Mouse (Mus musculus) hindbrain, embryonic 11.5 days (tissue): Measurements from ENCODE around the gene Nupr1l. TPM values are rescaled to one million over a fixed set of nuclear protein-coding genes. Genes with fewer than 3 reads are reported as not detected.
A peak's percentile ranks its signal among the peaks of the same experiment; 100 is the strongest.
"Not testable (repeated sequence)": the region's sequence is repeated elsewhere in the genome, so short reads cannot be mapped to it uniquely, and the experiment has no call there.

Experiments
- ATAC-seq: fragments of 200-750 bp; cut with Nextera tagmentation; 2 replicates; pipeline ENCODE4 v1.8.0; 2017; ENCODE audit warnings: mild to moderate bottlenecking, moderate TSS enrichment, moderate library complexity; ENCODE audit not compliant: low FRiP score
- DNase-seq: peaks from one replicate; pipeline ENCODE4 v3.0.0-alpha.2; 2015; ENCODE audit warnings: low spot score
- H3K27ac ChIP-seq: fragments of 300-500 bp; sonication (generic); 2 replicates; pipeline ENCODE4 v1.5.1; 2014; ENCODE audit warnings: mild to moderate bottlenecking, low read depth, low read length
- H3K27me3 ChIP-seq: fragments of 300-500 bp; sonication (generic); 2 replicates; pipeline ENCODE4 v1.6.1; 2014; ENCODE audit warnings: mild to moderate bottlenecking, low read length, moderate library complexity, mixed read lengths; ENCODE audit not compliant: control insufficient read depth, insufficient read depth
- H3K36me3 ChIP-seq: fragments of 300-500 bp; sonication (generic); 2 replicates; pipeline ENCODE4 v1.6.1; 2014; ENCODE audit warnings: mild to moderate bottlenecking, low read length, moderate library complexity, mixed read lengths; ENCODE audit not compliant: control insufficient read depth, insufficient read depth
- H3K4me1 ChIP-seq: fragments of 300-500 bp; sonication (generic); replicated peaks from 2 replicates; pipeline ENCODE4 v1.6.1; 2014; ENCODE audit warnings: low read length, mixed read lengths; ENCODE audit not compliant: control insufficient read depth, insufficient read depth
- H3K4me2 ChIP-seq: fragments of 300-500 bp; sonication (generic); replicated peaks from 2 replicates; pipeline ENCODE4 v1.6.1; 2014; ENCODE audit warnings: mild to moderate bottlenecking, low read depth, low read length
- H3K4me3 ChIP-seq: fragments of 300-500 bp; sonication (generic); 2 replicates; pipeline ENCODE4 v1.5.1; 2014; ENCODE audit warnings: low read depth, low read length
- H3K9ac ChIP-seq: fragments of 300-500 bp; sonication (generic); 2 replicates; pipeline ENCODE4 v1.6.1; 2014; ENCODE audit warnings: low read depth, low read length
- H3K9me3 ChIP-seq: fragments of 300-500 bp; sonication (generic); 2 replicates; pipeline ENCODE4 v1.6.1; 2016; ENCODE audit warnings: low read length; ENCODE audit not compliant: control insufficient read depth
- WGBS: fragments of 180-500 bp; shearing (Covaris S2); extraction: QIAGEN DNeasy Blood & Tissue Kit; methylation state at CpG from one replicate; pipeline ENCODE4 v1.1.7; 2014; 5-methylcytosine and 5-hydroxymethylcytosine counted together
- polyA plus RNA-seq: library from polyadenylated mRNA; unstranded; fragments of >200 nt; fragmentation: Nextera tagmentation; extraction: Ambion mirVana; gene quantifications from 2 replicates; pipeline ENCODE4 v1.2.1, GENCODE M21; 2014

The Nupr1l gene
- polyA plus RNA-seq, 1 experiment from 2014 or later, result 5.7 TPM

GRCm38 (mm10) chr5:129907775-129908174, 565 bp upstream of the Nupr1l start:
- no peaks in the 10 kb centered on the region for H3K4me1 ChIP-seq
- H3K9ac ChIP-seq, result no peak overlapping the region; the same call in 1 of the 2 replicates
- ATAC-seq (no peak), DNase-seq (no peak)
- no peaks in the 10 kb centered on the region for H3K27me3 ChIP-seq
- peak overlapping the region; percentile 96; the same call in 1 of the 2 replicates for H3K27ac ChIP-seq
- H3K36me3 ChIP-seq, result no peaks in the 10 kb centered on the region
- H3K9me3 ChIP-seq, result no peaks in the 10 kb centered on the region
- peak overlapping the region; percentile 93 for H3K4me2 ChIP-seq
- peak overlapping the region; percentile 61 for H3K4me3 ChIP-seq
- WGBS, result 34% methylated on average over 4 of the region's 4 CpGs

- no peak for DNase-seq
- H3K9me3 ChIP-seq, result no peaks in the 10 kb centered on the region
- H3K27ac ChIP-seq, result peak overlapping the region; percentile 96; the same call in 1 of the 2 replicates
- ATAC-seq, result no peak
- peak overlapping the region; percentile 61 for H3K4me3 ChIP-seq
- H3K27me3 ChIP-seq, result no peaks in the 10 kb centered on the region
- H3K9ac ChIP-seq, result peak overlapping the region; percentile 79
- 70% methylated on average over 9 of the region's 9 CpGs for WGBS
- H3K4me2 ChIP-seq, result peak overlapping the region; percentile 93
- H3K36me3 ChIP-seq, result no peaks in the 10 kb centered on the region
- no peaks in the 10 kb centered on the region for H3K4me1 ChIP-seq
Observed at GRCm38 (mm10) chr5:129909147-129909546, 807 bp downstream of the Nupr1l start.

GRCm38 (mm10) chr5:129909591-129909990, 1.3 kb downstream of the Nupr1l start:
- no peak overlapping the region for H3K4me3 ChIP-seq
- 79% methylated on average over 7 of the region's 7 CpGs for WGBS
- no peak overlapping the region for H3K9ac ChIP-seq
- H3K27ac ChIP-seq, result no peak overlapping the region
- no peak overlapping the region for H3K4me2 ChIP-seq
- H3K9me3 ChIP-seq, result no peaks in the 10 kb centered on the region
- DNase-seq (no peak), ATAC-seq (no peak)
- no peaks in the 10 kb centered on the region for H3K27me3 ChIP-seq
- H3K4me1 ChIP-seq, result no peaks in the 10 kb centered on the region
- H3K36me3 ChIP-seq, result no peaks in the 10 kb centered on the region

- DNase-seq, result peak; percentile 40
Observed at GRCm38 (mm10) chr5:129914024-129914423, 5.7 kb downstream of the Nupr1l start.

GRCm38 (mm10) chr5:129915491-129915890, 7.2 kb downstream of the Nupr1l start:
- H3K27me3 ChIP-seq, ATAC-seq, DNase-seq, H3K36me3 ChIP-seq, H3K4me3 ChIP-seq, H3K9me3 ChIP-seq, H3K27ac ChIP-seq, H3K4me1 ChIP-seq, H3K4me2 ChIP-seq, H3K9ac ChIP-seq: not testable (repeated sequence)
- 84% methylated on average over 11 of the region's 11 CpGs for WGBS

More at GRCm38 (mm10) chr5:129914024-129914423, 5.7 kb downstream of the Nupr1l start:
- Histone ChIP-seq H3K4me3 (no peak overlapping the region), H3K36me3 (no peaks in the 10 kb centered on the region), H3K4me1 (no peaks in the 10 kb centered on the region), H3K27me3 (no peaks in the 10 kb centered on the region), H3K9ac (no peak overlapping the region), H3K27ac (no peak overlapping the region), H3K9me3 (no peaks in the 10 kb centered on the region), H3K4me2 (no peak overlapping the region)
- ATAC-seq, result no peak
- WGBS, result 27% methylated on average over 2 of the region's 2 CpGs

- no peak for ATAC-seq
- Histone ChIP-seq H3K4me3 (no peak overlapping the region), H3K9me3 (no peaks in the 10 kb centered on the region), H3K27me3 (no peaks in the 10 kb centered on the region), H3K36me3 (no peaks in the 10 kb centered on the region), H3K9ac (no peak overlapping the region), H3K27ac (no peak overlapping the region), H3K4me2 (no peak overlapping the region), H3K4me1 (no peaks in the 10 kb centered on the region)
- no peak for DNase-seq
- 90% methylated on average over 24 of the region's 24 CpGs for WGBS
Observed at GRCm38 (mm10) chr5:129918065-129918651, 9.8 kb downstream of the Nupr1l start.

- WGBS, result 82% methylated on average over 9 of the region's 9 CpGs
- Histone ChIP-seq H3K4me3 (no peak overlapping the region), H3K9ac (no peak overlapping the region), H3K9me3 (no peaks in the 10 kb centered on the region), H3K27me3 (no peaks in the 10 kb centered on the region), H3K4me1 (no peaks in the 10 kb centered on the region), H3K27ac (no peak overlapping the region), H3K36me3 (no peaks in the 10 kb centered on the region), H3K4me2 (no peak overlapping the region)
- ATAC-seq (no peak), DNase-seq (no peak)
Observed at GRCm38 (mm10) chr5:129918752-129919151, 10.4 kb downstream of the Nupr1l start.

- no peak overlapping the region for H3K27ac ChIP-seq
- H3K4me1 ChIP-seq, result no peaks in the 10 kb centered on the region
- WGBS, result 62% methylated on average over 8 of the region's 8 CpGs
- H3K4me2 ChIP-seq, result no peak overlapping the region
- no peak overlapping the region for H3K4me3 ChIP-seq
- H3K9me3 ChIP-seq, result no peaks in the 10 kb centered on the region
- ATAC-seq (no peak), DNase-seq (no peak)
- H3K9ac ChIP-seq, result no peak overlapping the region
- H3K36me3 ChIP-seq, result no peaks in the 10 kb centered on the region
- H3K27me3 ChIP-seq, result no peaks in the 10 kb centered on the region
Observed at GRCm38 (mm10) chr5:129919320-129919719, 11.0 kb downstream of the Nupr1l start.

- Histone ChIP-seq H3K9ac (no peak overlapping the region), H3K9me3 (no peaks in the 10 kb centered on the region), H3K4me2 (no peak overlapping the region), H3K27ac (no peak overlapping the region), H3K4me3 (no peak overlapping the region), H3K27me3 (no peaks in the 10 kb centered on the region), H3K36me3 (no peaks in the 10 kb centered on the region), H3K4me1 (no peaks in the 10 kb centered on the region)
- WGBS, result 93% methylated on average over 4 of the region's 4 CpGs
- ATAC-seq, result no peak
- DNase-seq, result no peak
Observed at GRCm38 (mm10) chr5:129921972-129922371, 13.6 kb downstream of the Nupr1l start.
